Mouse (Mus musculus): Measurements from ENCODE around the gene Frmd5.

- no peak for TF ChIP-seq CTCF (IDR thresholded peaks at IDR 0.05; ENCODE audit: low read depth)
- TF ChIP-seq EP300 (optimal IDR thresholded peaks at IDR 0.05) = no peak
Measured at GRCm38 (mm10) chr2:121760646-121761045, 46.2 kb downstream of the Frmd5 start.

Data from stomach, postnatal 0 days (tissue).